Mouse (Mus musculus): ENCODE data around the gene Nceh1. TPM values are rescaled to one million over a fixed set of nuclear protein-coding genes. Genes with fewer than 3 reads are reported as not detected.

The Nceh1 gene
- total and polyA plus RNA-seq, 2 experiments = 8.9 to 32.5 TPM

DNA sequence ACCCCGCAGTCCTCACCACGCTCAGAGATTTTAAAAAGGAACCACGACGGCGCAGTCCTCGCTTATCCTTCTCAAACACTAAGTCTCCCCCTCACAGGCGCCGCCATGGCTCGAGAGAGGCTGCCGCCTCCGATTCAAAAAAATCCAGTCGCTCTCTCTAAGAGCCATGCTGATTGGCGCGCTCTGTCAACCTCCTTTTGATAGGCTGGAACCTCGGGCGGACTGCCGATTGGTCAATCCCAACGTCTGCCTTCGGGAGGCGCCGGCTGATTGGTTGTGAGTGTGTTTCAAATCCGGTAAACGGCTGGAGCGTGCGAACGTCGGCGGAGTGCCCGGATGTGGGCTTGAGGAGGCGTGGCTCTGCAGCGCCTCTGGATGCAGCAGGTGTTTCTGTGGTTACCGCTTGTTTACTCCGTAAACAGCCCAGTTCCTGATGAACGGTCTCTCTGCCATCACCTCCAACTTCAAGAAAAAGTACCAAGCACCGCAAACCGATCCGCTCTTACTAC lies 29.0 kb upstream of the Nceh1 start, which contains the start of gene Ect2:
Ect2 (minus strand) TSS at position 178 of the 509 bp plus-strand sequence.
- under 1% methylated on average over 37 of the region's 37 CpGs for WGBS

DNA sequence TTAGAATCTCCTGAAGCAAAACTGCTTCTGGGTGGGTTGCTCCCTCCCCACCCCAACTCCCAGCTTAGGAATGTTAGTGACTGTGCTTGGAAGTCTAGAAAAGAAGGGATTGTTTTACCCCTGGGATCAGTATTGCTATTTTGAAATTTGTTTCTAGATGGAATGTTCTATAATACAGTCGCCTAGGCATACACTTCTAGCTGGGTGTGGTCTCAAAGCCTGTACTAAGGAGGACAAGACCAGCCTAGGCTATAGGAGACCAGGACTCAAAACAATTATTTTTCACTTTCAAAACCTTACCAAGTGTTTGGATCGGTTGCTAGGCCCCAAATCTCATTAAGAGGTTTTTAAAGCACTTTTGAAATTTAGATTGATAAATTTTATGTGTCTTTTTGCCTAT lies 28.5 kb upstream of the Nceh1 start:
- no peaks in the 10 kb centered on the region for H3K79me2 ChIP-seq (ENCODE audit: control insufficient read depth, insufficient read depth, low read length)
- H3K36me3 ChIP-seq (ENCODE audit: control insufficient read depth, insufficient read depth, low read length) = no peaks in the 10 kb centered on the region
- no peak overlapping the region for H3K27ac ChIP-seq (replicated peaks; ENCODE audit: insufficient read depth, low read depth, low read length)
- H3K9ac ChIP-seq (ENCODE audit: low read depth, low read length) = no peak overlapping the region
- no peak for TF ChIP-seq POLR2A (IDR thresholded peaks at IDR 0.05; ENCODE audit: extremely low read depth, insufficient read depth, low read length)
- no peak for TF ChIP-seq CTCF (IDR thresholded peaks at IDR 0.05; ENCODE audit: low read depth, low read length)
- H3K4me3 ChIP-seq (ENCODE audit: insufficient read depth, low read depth, low read length) = no peak overlapping the region
- no peak for DNase-seq (ENCODE audit: extremely low read depth, low read depth, low spot score)
- 87% methylated on average over 2 of the region's 2 CpGs for WGBS
- H3K27me3 ChIP-seq (ENCODE audit: control insufficient read depth, insufficient read depth, low read length) = no peaks in the 10 kb centered on the region
- H3K4me1 ChIP-seq (ENCODE audit: control insufficient read depth, insufficient read depth, low read length) = peaks cover 9% of the 10 kb centered on the region

More for the DNA sequence above, 29.0 kb upstream of the Nceh1 start, which contains the start of gene Ect2:
- H3K9ac ChIP-seq (ENCODE audit: low read depth, low read length) = peak within 1 kb of the TSS; percentile 58
- DNase-seq (ENCODE audit: extremely low read depth, low read depth, low spot score) = peak; percentile 95
- TF ChIP-seq POLR2A (IDR thresholded peaks at IDR 0.05; ENCODE audit: extremely low read depth, insufficient read depth, low read length) (no peak), CTCF (IDR thresholded peaks at IDR 0.05; ENCODE audit: low read depth, low read length) (no peak)
- H3K4me1 ChIP-seq (ENCODE audit: control insufficient read depth, insufficient read depth, low read length) = peaks cover 9% of the 10 kb centered on the region
- peak within 1 kb of the TSS; percentile 68 for H3K4me3 ChIP-seq (ENCODE audit: insufficient read depth, low read depth, low read length)
- H3K36me3 ChIP-seq (ENCODE audit: control insufficient read depth, insufficient read depth, low read length) = no peaks in the 10 kb centered on the region
- no peaks in the 10 kb centered on the region for H3K79me2 ChIP-seq (ENCODE audit: control insufficient read depth, insufficient read depth, low read length)
- no peak within 1 kb of the TSS for H3K27ac ChIP-seq (replicated peaks; ENCODE audit: insufficient read depth, low read depth, low read length)
- H3K27me3 ChIP-seq (ENCODE audit: control insufficient read depth, insufficient read depth, low read length) = no peaks in the 10 kb centered on the region

DNA sequence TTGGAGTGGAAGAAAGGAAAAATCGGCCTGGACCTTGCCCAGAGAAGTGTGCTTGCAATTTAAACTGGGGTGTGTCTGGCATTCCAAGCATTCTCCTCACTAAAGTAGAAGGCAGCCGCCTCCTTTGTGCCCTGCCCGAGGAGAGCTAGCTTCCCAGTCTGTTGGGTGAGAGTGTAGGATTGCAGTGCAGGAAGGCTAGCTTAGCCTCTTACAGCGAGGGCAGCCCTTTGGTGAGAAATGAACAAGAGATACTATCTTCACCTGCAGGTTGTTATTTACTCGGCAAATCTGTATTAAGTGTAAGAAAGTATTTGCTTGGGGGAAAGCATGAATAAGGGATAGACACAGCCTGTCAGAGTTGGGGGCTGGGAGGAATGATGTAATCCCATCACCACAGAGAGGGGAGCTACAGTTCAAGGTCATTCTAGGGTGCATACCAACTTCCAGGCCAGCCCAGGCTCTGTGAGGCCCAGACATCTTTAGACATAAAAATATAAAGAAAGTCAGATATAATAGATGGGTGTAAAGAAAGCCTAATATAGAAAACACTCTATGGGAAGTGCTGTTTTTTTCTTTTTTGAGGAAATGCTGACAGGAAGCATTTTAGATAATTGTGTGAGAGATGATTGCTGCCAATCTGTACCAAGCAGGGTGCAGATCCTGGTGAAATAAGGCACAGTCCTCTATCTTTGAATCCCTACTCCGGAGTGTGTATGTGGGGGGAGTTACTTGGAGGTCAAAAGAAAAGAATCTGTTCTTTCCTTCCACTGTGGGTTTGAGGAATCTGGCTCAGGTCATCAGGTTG lies 27.5 kb upstream of the Nceh1 start:
- no peaks in the 10 kb centered on the region for H3K79me2 ChIP-seq (ENCODE audit: control insufficient read depth, insufficient read depth, low read length)
- no peak for TF ChIP-seq CTCF (IDR thresholded peaks at IDR 0.05; ENCODE audit: low read depth, low read length)
- TF ChIP-seq POLR2A (IDR thresholded peaks at IDR 0.05; ENCODE audit: extremely low read depth, insufficient read depth, low read length) = no peak
- H3K4me1 ChIP-seq (ENCODE audit: control insufficient read depth, insufficient read depth, low read length) = peaks cover 9% of the 10 kb centered on the region
- H3K27me3 ChIP-seq (ENCODE audit: control insufficient read depth, insufficient read depth, low read length) = no peaks in the 10 kb centered on the region
- peak; percentile 12 for DNase-seq (ENCODE audit: extremely low read depth, low read depth, low spot score)
- 37% methylated on average over 6 of the region's 6 CpGs for WGBS
- H3K4me3 ChIP-seq (ENCODE audit: insufficient read depth, low read depth, low read length) = no peak overlapping the region
- H3K36me3 ChIP-seq (ENCODE audit: control insufficient read depth, insufficient read depth, low read length) = no peaks in the 10 kb centered on the region
- H3K27ac ChIP-seq (replicated peaks; ENCODE audit: insufficient read depth, low read depth, low read length) = peak overlapping the region; percentile 61; the same call in 1 of the 2 replicates
- H3K9ac ChIP-seq (ENCODE audit: low read depth, low read length) = no peak overlapping the region

DNA sequence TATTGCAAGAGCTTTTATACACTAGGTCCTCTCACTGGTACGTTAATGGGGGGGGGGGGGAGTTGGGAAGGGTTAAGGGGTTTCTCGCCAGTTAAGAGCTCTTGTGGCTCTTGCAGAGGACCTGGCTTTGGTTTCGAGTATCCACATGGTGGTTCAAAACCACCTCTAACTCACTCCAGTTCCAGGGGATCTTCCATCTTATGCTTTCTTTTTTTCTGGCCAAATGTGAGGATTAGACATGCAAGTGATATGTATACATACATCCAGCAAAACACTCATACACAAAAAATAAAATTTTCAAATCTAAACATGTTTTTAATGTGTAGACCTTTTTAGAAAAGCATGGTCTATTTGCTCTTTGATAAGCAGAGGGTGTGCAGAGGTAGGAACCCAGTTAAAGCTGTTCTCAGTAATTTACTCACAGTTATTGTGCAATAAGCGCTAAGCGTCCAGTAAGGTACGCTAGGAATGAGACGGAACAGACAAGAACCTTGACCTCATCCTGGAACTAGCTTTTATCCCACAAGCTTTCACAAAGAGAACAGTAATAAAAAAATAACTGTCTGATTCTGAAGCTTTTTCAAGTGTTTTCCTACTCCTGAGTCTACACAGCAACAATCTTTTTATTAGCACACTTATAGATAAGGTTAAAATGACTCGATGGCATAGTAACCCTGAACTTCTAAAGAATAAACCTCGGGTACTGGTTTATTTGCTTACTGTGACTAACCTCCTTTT lies 26.7 kb upstream of the Nceh1 start:
- no peak for TF ChIP-seq CTCF (IDR thresholded peaks at IDR 0.05; ENCODE audit: low read depth, low read length)
- WGBS = 21% methylated on average over 9 of the region's 9 CpGs
- no peaks in the 10 kb centered on the region for H3K79me2 ChIP-seq (ENCODE audit: control insufficient read depth, insufficient read depth, low read length)
- H3K9ac ChIP-seq (ENCODE audit: low read depth, low read length) = no peak overlapping the region
- peaks cover 9% of the 10 kb centered on the region for H3K4me1 ChIP-seq (ENCODE audit: control insufficient read depth, insufficient read depth, low read length)
- H3K4me3 ChIP-seq (ENCODE audit: insufficient read depth, low read depth, low read length) = no peak overlapping the region
- no peaks in the 10 kb centered on the region for H3K27me3 ChIP-seq (ENCODE audit: control insufficient read depth, insufficient read depth, low read length)
- peak overlapping the region; percentile 62 for H3K27ac ChIP-seq (replicated peaks; ENCODE audit: insufficient read depth, low read depth, low read length)
- DNase-seq (ENCODE audit: extremely low read depth, low read depth, low spot score) = peak; percentile 95
- H3K36me3 ChIP-seq (ENCODE audit: control insufficient read depth, insufficient read depth, low read length) = no peaks in the 10 kb centered on the region

DNA sequence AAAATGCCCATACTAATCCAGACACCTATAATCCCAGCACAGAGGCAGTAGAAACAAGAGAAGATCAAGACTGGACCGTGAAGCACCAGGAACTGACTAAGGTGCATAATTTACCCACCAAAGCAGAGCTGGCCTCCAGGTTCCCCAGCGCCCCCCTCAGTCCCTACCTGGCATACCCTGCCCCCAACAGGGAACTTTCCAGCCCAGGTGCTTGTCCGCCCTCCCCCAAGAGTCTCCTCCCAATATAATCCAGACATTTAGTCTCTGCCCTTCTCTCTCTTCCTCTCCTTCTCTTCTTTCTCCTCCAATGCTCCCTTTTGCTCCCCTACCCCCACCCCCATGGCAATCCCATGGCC lies 26.2 kb upstream of the Nceh1 start:
- Histone ChIP-seq H3K9ac (ENCODE audit: low read depth, low read length) (no peak overlapping the region), H3K79me2 (ENCODE audit: control insufficient read depth, insufficient read depth, low read length) (no peaks in the 10 kb centered on the region), H3K36me3 (ENCODE audit: control insufficient read depth, insufficient read depth, low read length) (no peaks in the 10 kb centered on the region), H3K4me3 (ENCODE audit: insufficient read depth, low read depth, low read length) (no peak overlapping the region), H3K27ac (replicated peaks; ENCODE audit: insufficient read depth, low read depth, low read length) (peak overlapping the region; percentile 62), H3K27me3 (ENCODE audit: control insufficient read depth, insufficient read depth, low read length) (no peaks in the 10 kb centered on the region), H3K4me1 (ENCODE audit: control insufficient read depth, insufficient read depth, low read length) (peaks cover 9% of the 10 kb centered on the region)
- TF ChIP-seq CTCF (IDR thresholded peaks at IDR 0.05; ENCODE audit: low read depth, low read length) (no peak), POLR2A (IDR thresholded peaks at IDR 0.05; ENCODE audit: extremely low read depth, insufficient read depth, low read length) (no peak)
- DNase-seq (ENCODE audit: extremely low read depth, low read depth, low spot score) = no peak
- 60% methylated on average over 3 of the region's 3 CpGs for WGBS
